Mouse (Mus musculus): ENCODE data around the gene Vangl2.
"Not testable (repeated sequence)": the region's sequence is repeated elsewhere in the genome, so short reads cannot be mapped to it uniquely, and the experiment has no call there.

Gene Vangl2

GRCm38 (mm10) chr1:172008351-172008750, 19.9 kb downstream of the Vangl2 start:
- CTCF ChIA-PET = interaction anchor here (0.6 kb wide), 1 partner anchor 9 kb away, joined by 3 read pairs; no protein-coding TSS in a partner anchor

DNA sequence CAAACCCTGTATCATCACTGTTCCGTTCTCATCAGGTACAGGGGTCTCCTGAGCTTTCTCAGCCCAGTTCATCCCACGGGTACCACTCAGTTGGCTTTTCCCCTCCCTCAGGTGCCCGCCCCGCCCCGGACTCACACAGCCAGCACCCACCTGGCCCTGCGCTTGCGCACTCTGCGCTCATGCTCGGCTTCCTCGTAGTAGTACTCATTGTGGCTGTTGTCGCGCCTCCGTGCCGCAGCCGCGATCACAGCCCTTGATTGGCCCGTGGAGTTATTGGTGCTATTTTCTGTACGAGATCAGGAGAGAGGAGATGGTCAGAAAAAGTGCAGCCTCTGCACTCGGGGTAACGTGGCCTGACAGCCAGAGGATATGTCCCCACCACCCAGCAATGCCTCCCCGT, 20.5 kb downstream of the Vangl2 start:
- CTCF ChIA-PET = no interaction called here

GRCm38 (mm10) chr1:172001665-172002064, 26.6 kb downstream of the Vangl2 start:
- CTCF ChIA-PET = interaction anchor here (0.5 to 1.7 kb wide), 3 partner anchors 175 to 430 kb away, joined by 3 to 6 read pairs (median 4); no protein-coding TSS in a partner anchor

GRCm38 (mm10) chr1:172000641-172001040, 27.6 kb downstream of the Vangl2 start:
- CTCF ChIA-PET = interaction anchor here (0.8 to 1.7 kb wide), 3 partner anchors 34 to 185 kb away, joined by 4 to 6 read pairs (median 4); no protein-coding TSS in a partner anchor

GRCm38 (mm10) chr1:171998820-171999597, 29.2 kb downstream of the Vangl2 start:
- CTCF ChIA-PET = interaction anchor here (0.5 kb wide), 1 partner anchor 503 kb away, joined by 4 read pairs; no protein-coding TSS in a partner anchor

DNA sequence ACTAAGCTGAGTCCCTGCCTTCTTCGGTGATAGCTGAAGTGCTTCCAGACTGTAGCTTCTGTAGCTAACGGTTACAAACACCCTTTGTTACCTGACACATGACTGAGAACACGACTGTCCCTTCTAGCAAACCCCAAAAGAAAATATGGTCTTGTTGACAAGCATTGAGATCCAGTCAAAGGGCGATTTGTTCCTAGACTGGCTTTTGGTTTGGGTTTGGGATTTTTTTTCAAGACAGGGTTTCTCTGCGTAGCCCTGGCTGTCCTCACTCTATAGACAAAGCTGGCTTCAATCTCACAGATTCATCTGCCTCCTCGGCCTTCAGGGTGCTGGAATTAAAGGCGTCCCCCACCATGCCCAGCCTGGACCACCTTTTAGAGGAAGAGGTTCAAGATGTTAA, 31.5 kb downstream of the Vangl2 start:
- CTCF ChIA-PET = interaction anchor here (0.9 kb wide), 1 partner anchor 74 kb away, joined by 4 read pairs; no protein-coding TSS in a partner anchor

DNA sequence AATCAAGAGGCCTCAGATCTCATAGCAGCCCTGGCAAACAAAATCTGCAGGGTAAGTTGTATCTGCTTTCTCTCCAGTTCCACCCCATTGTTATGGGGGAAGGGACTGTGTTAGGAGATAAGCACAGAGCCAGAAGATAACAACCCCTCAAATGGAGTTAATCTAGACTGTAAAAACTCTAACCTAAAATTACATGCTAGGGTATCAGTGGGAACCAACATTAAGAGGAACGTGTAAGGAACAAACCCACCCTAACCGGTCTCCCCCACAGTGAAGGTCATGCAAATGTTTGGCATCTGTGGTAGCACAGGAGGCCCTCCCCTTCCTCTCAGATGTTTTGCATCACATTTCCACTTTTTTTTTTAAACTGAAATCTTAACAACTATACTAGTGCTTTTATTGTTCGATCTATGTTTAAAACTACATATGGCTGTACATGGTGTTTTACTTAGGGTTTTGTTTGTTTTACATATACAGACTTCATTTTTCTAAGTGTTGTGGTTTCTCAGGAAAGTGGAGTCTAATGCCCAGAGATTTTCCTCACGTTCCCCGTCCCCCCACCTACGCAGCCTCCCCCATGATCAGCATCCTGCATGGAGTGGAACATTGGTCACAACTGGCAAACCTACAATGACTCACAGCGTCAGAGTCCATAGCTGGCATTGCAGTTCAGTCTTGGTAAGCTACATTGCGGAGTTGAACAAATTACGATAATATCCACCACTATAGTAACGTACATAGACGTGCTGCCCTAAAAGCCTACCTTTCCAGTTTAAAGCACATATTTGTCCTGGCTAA, 33.1 kb downstream of the Vangl2 start:
- CTCF ChIA-PET = no interaction called here

DNA sequence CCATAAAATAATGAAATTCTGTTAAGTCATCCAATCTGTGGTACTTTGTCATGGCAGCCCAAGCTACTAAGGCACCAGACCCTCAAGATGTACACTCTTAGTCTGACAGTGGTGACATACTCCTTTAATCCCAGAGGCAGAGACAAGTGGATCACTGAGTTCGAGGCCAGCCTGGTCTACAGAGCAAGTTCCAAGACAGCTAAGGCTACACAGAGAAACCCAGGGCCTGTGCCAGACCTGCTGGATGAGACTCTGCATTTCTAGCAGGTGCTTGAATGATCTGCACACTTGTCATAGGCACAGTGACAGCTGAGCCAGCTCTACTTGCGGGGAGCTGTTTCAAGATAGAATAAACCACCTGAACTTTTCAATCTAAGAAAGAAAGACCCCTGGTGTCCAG, 33.7 kb downstream of the Vangl2 start:
- CTCF ChIA-PET = interaction anchor here (0.5 kb wide), 1 partner anchor 19 kb away, joined by 6 read pairs; no protein-coding TSS in a partner anchor

GRCm38 (mm10) chr1:171992901-171993530, 35.2 kb downstream of the Vangl2 start:
- CTCF ChIA-PET = no interaction called here

DNA sequence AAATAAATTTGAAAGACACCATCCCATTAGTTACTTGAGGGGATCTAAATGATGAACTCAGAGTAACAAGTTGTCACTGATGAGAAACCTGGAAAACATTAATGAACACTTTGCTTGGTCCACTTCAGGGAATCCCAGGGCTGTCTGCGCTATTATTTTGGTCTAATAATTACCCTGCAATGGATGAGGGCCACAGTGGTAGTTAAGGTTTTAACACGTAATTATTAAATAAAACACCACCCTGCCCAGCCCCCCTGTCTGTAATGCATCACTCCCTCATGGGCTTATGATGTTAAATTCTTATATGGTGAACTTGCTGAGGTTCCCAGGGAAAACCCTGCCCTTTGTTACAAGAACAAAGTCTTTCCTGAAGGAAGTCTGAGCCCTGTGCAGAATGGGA, 36.4 kb downstream of the Vangl2 start:
- CTCF ChIA-PET = no interaction called here

- CTCF ChIA-PET = interaction anchor here (0.6 kb wide), 1 partner anchor 14 kb away, joined by 3 read pairs; no protein-coding TSS in a partner anchor
Observed at GRCm38 (mm10) chr1:171984121-171984520, 44.1 kb downstream of the Vangl2 start.

GRCm38 (mm10) chr1:171983372-171984001, 44.8 kb downstream of the Vangl2 start:
- CTCF ChIA-PET = no interaction called here

- CTCF ChIA-PET = no interaction called here
Observed at GRCm38 (mm10) chr1:171982740-171983139, 45.5 kb downstream of the Vangl2 start.

- CTCF ChIA-PET = no interaction called here
Observed at GRCm38 (mm10) chr1:171982170-171982569, 46.1 kb downstream of the Vangl2 start.

DNA sequence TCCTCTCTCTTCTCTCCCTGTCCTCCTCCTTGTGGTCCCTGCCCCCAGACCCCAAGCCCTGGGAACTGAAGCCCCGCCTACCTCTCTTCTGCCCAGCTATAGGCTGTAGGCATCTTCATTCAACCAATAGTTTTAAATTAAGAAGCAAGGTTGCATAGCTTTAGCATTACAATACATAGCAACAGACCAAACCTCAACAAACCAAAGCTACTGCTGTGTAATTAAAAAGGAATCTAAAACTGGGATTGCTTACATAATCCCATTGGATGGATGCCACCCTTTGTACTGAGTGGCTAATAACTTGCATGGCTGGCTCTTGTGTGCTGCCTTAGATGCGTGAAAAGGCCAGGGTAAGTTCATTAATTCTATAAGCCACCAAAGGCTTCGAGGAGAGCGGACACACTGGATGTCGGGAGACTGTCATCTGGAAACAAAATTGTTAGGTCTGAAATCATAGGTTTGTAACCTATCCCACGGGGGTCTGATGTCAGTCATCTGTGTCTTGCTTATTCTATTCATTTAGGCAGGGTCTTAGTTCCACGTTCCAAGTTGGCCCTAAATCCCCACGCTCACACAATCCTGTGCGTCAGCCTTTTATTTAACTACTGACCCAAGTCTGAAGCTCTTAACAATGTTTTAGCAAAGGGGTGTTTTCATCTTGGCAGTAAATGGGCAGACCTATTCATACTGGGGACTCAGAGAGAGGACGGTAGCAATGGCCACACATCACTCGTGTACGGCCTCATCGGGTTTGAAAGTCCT, 48.1 kb downstream of the Vangl2 start:
- CTCF ChIA-PET = no interaction called here

GRCm38 (mm10) chr1:171977891-171978290, 50.4 kb downstream of the Vangl2 start:
- CTCF ChIA-PET = no interaction called here

DNA sequence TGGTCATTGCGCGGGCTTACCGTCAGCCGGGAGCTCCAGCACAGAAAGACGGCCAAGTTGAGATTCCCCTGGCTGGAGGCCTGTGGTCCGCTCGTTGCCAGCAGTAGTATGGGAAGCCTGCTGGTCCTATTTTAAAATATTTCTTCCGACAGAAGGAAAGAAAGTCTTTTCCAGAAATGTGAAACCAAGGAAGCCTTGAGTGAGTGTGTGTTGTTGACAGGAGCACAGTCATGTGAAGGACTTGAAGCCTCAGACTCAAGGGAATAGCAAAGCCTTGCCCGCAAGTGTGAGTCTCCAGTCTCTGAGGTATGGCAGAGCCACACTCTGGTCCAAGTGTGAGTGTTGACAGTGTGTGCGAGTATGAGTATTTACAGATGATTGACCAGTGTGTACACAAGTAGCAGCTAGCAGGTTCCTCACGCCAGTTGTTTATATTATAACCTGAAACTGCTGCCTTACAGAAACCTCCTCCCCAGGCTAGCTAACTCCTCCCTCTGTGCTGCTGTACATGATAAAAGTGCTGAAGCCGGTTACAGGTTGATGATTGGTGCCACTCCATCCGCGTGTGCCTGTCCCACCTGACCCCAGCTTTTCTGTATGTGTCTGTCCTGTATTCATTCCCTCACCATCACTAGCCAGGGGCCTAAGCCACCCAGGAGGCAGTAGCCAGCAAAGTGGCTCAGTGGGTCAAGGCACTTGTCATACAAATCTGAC, 51.3 kb downstream of the Vangl2 start:
- CTCF ChIA-PET = no interaction called here

GRCm38 (mm10) chr1:171975831-171976230, 52.4 kb downstream of the Vangl2 start:
- CTCF ChIA-PET = interaction anchor here (0.7 kb wide), 1 partner anchor 38 kb away, joined by 3 read pairs; no protein-coding TSS in a partner anchor

GRCm38 (mm10) chr1:171975377-171975776, 52.9 kb downstream of the Vangl2 start:
- CTCF ChIA-PET = interaction anchor here (0.7 kb wide), 1 partner anchor 38 kb away, joined by 3 read pairs; no protein-coding TSS in a partner anchor

- CTCF ChIA-PET = not testable (repeated sequence)
Observed at GRCm38 (mm10) chr1:171974361-171974760, 53.9 kb downstream of the Vangl2 start.
